Comparison of ENCODE assay signal across 8 mouse cellular contexts in genomic region chr2:130634739-130635411, GRCm38 (mm10). TPM values are rescaled to one million over a fixed set of nuclear protein-coding genes. Genes with fewer than 3 reads are reported as not detected.
DNase-seq lines count a peak whose midpoint lies in the region; ATAC-seq and TF ChIP-seq lines count a peak whose summit lies in the region.

No protein-coding gene starts in this region.

- intact Hi-C loops in gastrocnemius, adult 2 months (cut with DNase I), result no loop called here

- 4% methylated on average over 38 of the region's 38 CpGs for WGBS in bone marrow, adult 2 months
- under 1% methylated on average over 38 of the region's 38 CpGs for WGBS in forebrain, embryonic 10.5 days
- WGBS in hindbrain, postnatal 0 days, result 17% methylated on average over 38 of the region's 38 CpGs
- 3% methylated on average over 38 of the region's 38 CpGs for WGBS in lung, embryonic 15.5 days

- no peak overlapping the region for H3K27ac ChIP-seq in gastrocnemius, adult 2 months
- no peak overlapping the region for H3K27ac ChIP-seq in bone marrow, adult 2 months (ENCODE audit: control insufficient read depth, insufficient read depth, low read depth, low read length, poor library complexity)
- H3K27ac ChIP-seq in forebrain, embryonic 10.5 days, result peak overlapping the region; percentile 70
- H3K27ac ChIP-seq in hindbrain, postnatal 0 days, result peak overlapping the region; percentile 70; the same call in 1 of the 2 replicates
- no peak overlapping the region for H3K27ac ChIP-seq in lung, embryonic 15.5 days

- H3K4me1 ChIP-seq in bone marrow, adult 2 months (ENCODE audit: control insufficient read depth, insufficient read depth, low read length), result peaks cover 2% of the 10 kb centered on the region; the same call in 1 of the 2 replicates
- H3K4me1 ChIP-seq in forebrain, embryonic 10.5 days, result peaks cover 57% of the 10 kb centered on the region
- H3K4me1 ChIP-seq in hindbrain, postnatal 0 days (ENCODE audit: insufficient read depth, low read length), result peaks cover 14% of the 10 kb centered on the region
- H3K4me1 ChIP-seq in lung, embryonic 15.5 days, result peaks cover 15% of the 10 kb centered on the region

- peak overlapping the region; percentile 49 for H3K4me2 ChIP-seq in hindbrain, postnatal 0 days (ENCODE audit: low read depth, low read length)
- H3K4me2 ChIP-seq in lung, embryonic 15.5 days, result peak overlapping the region; percentile 75

- peak; percentile 41 for DNase-seq in gastrocnemius, adult 2 months
- no peak for DNase-seq in gastrocnemius, adult 18-20 months (ENCODE audit: low spot score)
- DNase-seq in forebrain, embryonic 10.5 days (ENCODE audit: extremely low spot score, low spot score), result peak; percentile 53
- DNase-seq in hindbrain, postnatal 0 days (ENCODE audit: low spot score), result peak; percentile 15
- DNase-seq in retina, embryonic 14.5 days (ENCODE audit: low spot score), result peak; percentile 68
- DNase-seq in frontal cortex, postnatal 36 days (ENCODE audit: low spot score in 2 of 2), result no peak

- H3K4me3 ChIP-seq in gastrocnemius, adult 2 months, result peak overlapping the region; percentile 64
- H3K4me3 ChIP-seq in bone marrow, adult 2 months (replicated peaks; ENCODE audit: control insufficient read depth, low read depth, low read length), result no peak overlapping the region
- H3K4me3 ChIP-seq in forebrain, embryonic 10.5 days, result peak overlapping the region; percentile 51
- peak overlapping the region; percentile 13; the same call in 1 of the 2 replicates for H3K4me3 ChIP-seq in hindbrain, postnatal 0 days (ENCODE audit: low read length)
- H3K4me3 ChIP-seq in lung, embryonic 15.5 days, result peak overlapping the region; percentile 37

- 0 out of 2 replicates have a peak, but pooled peaks cover 11% of the 10 kb centered on the region for H3K36me3 ChIP-seq in forebrain, embryonic 10.5 days (replicated peaks)
- H3K36me3 ChIP-seq in hindbrain, postnatal 0 days (ENCODE audit: insufficient read depth, low read length), result peaks cover 6% of the 10 kb centered on the region; the same call in 1 of the 2 replicates
- no peaks in the 10 kb centered on the region for H3K36me3 ChIP-seq in lung, embryonic 15.5 days

- peak; percentile 16; the same call in 1 of the 2 replicates for TF ChIP-seq CTCF in gastrocnemius, adult 2 months (IDR thresholded peaks at IDR 0.05)
- peak; percentile 17; the same call in 1 of the 2 replicates for TF ChIP-seq CTCF in bone marrow, adult 2 months (IDR thresholded peaks at IDR 0.05; ENCODE audit: control insufficient read depth, insufficient read depth, low read length)
- TF ChIP-seq CTCF in hindbrain, postnatal 0 days (IDR thresholded peaks at IDR 0.05; ENCODE audit: low read depth), result peak; percentile 52

- TF ChIP-seq POLR2A in bone marrow, adult 2 months (IDR thresholded peaks at IDR 0.05; ENCODE audit: borderline replicate concordance, control insufficient read depth, low read depth, low read length), result 0 out of 2 replicates have a peak, but pooled peaks have one; percentile 4

- no peak for ATAC-seq in hindbrain, postnatal 0 days
- peak; percentile 52 for ATAC-seq in lung, embryonic 15.5 days (ENCODE audit: borderline replicate concordance, extremely low read depth, low FRiP score, low TSS enrichment)

- peaks cover 86% of the 10 kb centered on the region for H3K27me3 ChIP-seq in forebrain, embryonic 10.5 days (ENCODE audit: poor library complexity, severe bottlenecking)
- H3K27me3 ChIP-seq in hindbrain, postnatal 0 days (ENCODE audit: insufficient read depth, low read length), result no peaks in the 10 kb centered on the region; the same call in 1 of the 2 replicates
- H3K27me3 ChIP-seq in lung, embryonic 15.5 days, result peaks cover 51% of the 10 kb centered on the region

- peak overlapping the region; percentile 37; the same call in 1 of the 2 replicates for H3K9ac ChIP-seq in hindbrain, postnatal 0 days (replicated peaks; ENCODE audit: low read length)
- H3K9ac ChIP-seq in lung, embryonic 15.5 days, result peak overlapping the region; percentile 39

- no peaks in the 10 kb centered on the region for H3K9me3 ChIP-seq in forebrain, embryonic 10.5 days
- no peaks in the 10 kb centered on the region for H3K9me3 ChIP-seq in hindbrain, postnatal 0 days (ENCODE audit: low read length)
- H3K9me3 ChIP-seq in lung, embryonic 15.5 days, result no peaks in the 10 kb centered on the region

RNA-seq across cellular contexts. Expression of gene Ubox5, which starts 5.0 kb away (rescaled TPM):
- total RNA-seq in gastrocnemius, adult 2 months (2021), result 1 to 10 TPM; 4.9 to 5.0 TPM
- total RNA-seq in gastrocnemius, adult 18-20 months (2021), result 1 to 10 TPM; 5.2 TPM
- polyA plus RNA-seq in bone marrow, adult 2 months (2011; ENCODE audit: insufficient read depth, insufficient read length, low replicate concordance, missing spikeins), result 2.3 and 5.4 TPM in 2 replicates
- polyA plus RNA-seq in forebrain, embryonic 10.5 days (2016; fragmentation: Nextera tagmentation; extraction: Ambion mirVana), result 21.9 and 22.0 TPM in 2 replicates
- 6.8 TPM in 2 replicates for total RNA-seq in hindbrain, postnatal 0 days (2014; rRNA removed)
- 5.9 and 6.2 TPM in 2 replicates for polyA plus RNA-seq in hindbrain, postnatal 0 days (2015; fragmentation: Nextera tagmentation; extraction: Ambion mirVana)
- polyA plus RNA-seq in lung, embryonic 15.5 days (2015; fragmentation: Nextera tagmentation; extraction: Ambion mirVana), result 10.4 and 10.5 TPM in 2 replicates

RNA-seq across cellular contexts. Expression of gene Fastkd5, which starts 5.0 kb away (rescaled TPM):
- total RNA-seq in gastrocnemius, adult 2 months (2021), result 1 to 10 TPM; 6.0 to 7.5 TPM
- total RNA-seq in gastrocnemius, adult 18-20 months (2021), result 1 to 10 TPM; 5.8 to 6.2 TPM
- 2.5 and 3.1 TPM in 2 replicates for polyA plus RNA-seq in bone marrow, adult 2 months (2011; ENCODE audit: insufficient read depth, insufficient read length, low replicate concordance, missing spikeins)
- 21.4 and 22.7 TPM in 2 replicates for polyA plus RNA-seq in forebrain, embryonic 10.5 days (2016; fragmentation: Nextera tagmentation; extraction: Ambion mirVana)
- total RNA-seq in hindbrain, postnatal 0 days (2014; rRNA removed), result 7.0 and 7.9 TPM in 2 replicates
- polyA plus RNA-seq in hindbrain, postnatal 0 days (2015; fragmentation: Nextera tagmentation; extraction: Ambion mirVana), result 6.0 and 6.6 TPM in 2 replicates
- polyA plus RNA-seq in lung, embryonic 15.5 days (2015; fragmentation: Nextera tagmentation; extraction: Ambion mirVana), result 14.6 and 15.0 TPM in 2 replicates

RNA-seq across cellular contexts. Expression of gene Lzts3, which starts 7.7 kb away (rescaled TPM):
- 1 to 10 TPM; 2.3 to 3.3 TPM for total RNA-seq in gastrocnemius, adult 2 months (2021)
- total RNA-seq in gastrocnemius, adult 18-20 months (2021), result 1 to 10 TPM; 2.3 to 3.2 TPM
- 0.72 and 2.6 TPM in 2 replicates for polyA plus RNA-seq in bone marrow, adult 2 months (2011; ENCODE audit: insufficient read depth, insufficient read length, low replicate concordance, missing spikeins)
- polyA plus RNA-seq in forebrain, embryonic 10.5 days (2016; fragmentation: Nextera tagmentation; extraction: Ambion mirVana), result 3.4 and 3.8 TPM in 2 replicates
- 76.8 and 81.8 TPM in 2 replicates for total RNA-seq in hindbrain, postnatal 0 days (2014; rRNA removed)
- 18.2 and 20.0 TPM in 2 replicates for polyA plus RNA-seq in hindbrain, postnatal 0 days (2015; fragmentation: Nextera tagmentation; extraction: Ambion mirVana)
- 2.9 and 3.2 TPM in 2 replicates for polyA plus RNA-seq in lung, embryonic 15.5 days (2015; fragmentation: Nextera tagmentation; extraction: Ambion mirVana)

RNA-seq across cellular contexts. Expression of gene Ddrgk1, which starts 29.6 kb away (rescaled TPM):
- total RNA-seq in gastrocnemius, adult 2 months (2021), result 100 to 1,000 TPM; 104 to 127 TPM
- 100 to 1,000 TPM; 117 to 118 TPM for total RNA-seq in gastrocnemius, adult 18-20 months (2021)
- polyA plus RNA-seq in bone marrow, adult 2 months (2011; ENCODE audit: insufficient read depth, insufficient read length, low replicate concordance, missing spikeins), result 133 and 165 TPM in 2 replicates
- polyA plus RNA-seq in forebrain, embryonic 10.5 days (2016; fragmentation: Nextera tagmentation; extraction: Ambion mirVana), result 44.7 and 46.9 TPM in 2 replicates
- total RNA-seq in hindbrain, postnatal 0 days (2014; rRNA removed), result 14.4 and 21.2 TPM in 2 replicates
- polyA plus RNA-seq in hindbrain, postnatal 0 days (2015; fragmentation: Nextera tagmentation; extraction: Ambion mirVana), result 83.3 and 90.6 TPM in 2 replicates
- polyA plus RNA-seq in lung, embryonic 15.5 days (2015; fragmentation: Nextera tagmentation; extraction: Ambion mirVana), result 51.7 and 56.7 TPM in 2 replicates

RNA-seq across cellular contexts. Expression of gene Itpa, which starts 32.5 kb away (rescaled TPM):
- total RNA-seq in gastrocnemius, adult 2 months (2021), result 10 to 100 TPM; 10.8 to 16.2 TPM
- 10 to 100 TPM; 11.5 to 12.7 TPM for total RNA-seq in gastrocnemius, adult 18-20 months (2021)
- 34.3 and 42.3 TPM in 2 replicates for polyA plus RNA-seq in bone marrow, adult 2 months (2011; ENCODE audit: insufficient read depth, insufficient read length, low replicate concordance, missing spikeins)
- 154 and 156 TPM in 2 replicates for polyA plus RNA-seq in forebrain, embryonic 10.5 days (2016; fragmentation: Nextera tagmentation; extraction: Ambion mirVana)
- 137 TPM in 2 replicates for total RNA-seq in hindbrain, postnatal 0 days (2014; rRNA removed)
- 123 TPM in 2 replicates for polyA plus RNA-seq in hindbrain, postnatal 0 days (2015; fragmentation: Nextera tagmentation; extraction: Ambion mirVana)
- polyA plus RNA-seq in lung, embryonic 15.5 days (2015; fragmentation: Nextera tagmentation; extraction: Ambion mirVana), result 103 and 108 TPM in 2 replicates

Comparison
In these comparisons a context has a peak if more than half of its experiments do, and no peak if none do; other contexts are left out.
1. DNase-seq: peak in gastrocnemius, adult 2 months (single experiment), forebrain, embryonic 10.5 days (single experiment), hindbrain, postnatal 0 days (single experiment) and retina, embryonic 14.5 days (single experiment); none in gastrocnemius, adult 18-20 months (single experiment) and frontal cortex, postnatal 36 days (0 of 2).
2. H3K27ac ChIP-seq: peak in forebrain, embryonic 10.5 days (single experiment) and hindbrain, postnatal 0 days (single experiment); none in gastrocnemius, adult 2 months (single experiment), bone marrow, adult 2 months (single experiment) and lung, embryonic 15.5 days (single experiment).
3. Peak in every context shown above with its lines, with median percentiles within 50 percentile points of each other: CTCF ChIP-seq.